Mouse (Mus musculus): Measurements from ENCODE around the gene Hoxa11. TPM values are rescaled to one million over a fixed set of nuclear protein-coding genes. Genes with fewer than 3 reads are reported as not detected.

The Hoxa11 gene
- polyA plus RNA-seq, 1 experiment from 2014 or later = 0.59 TPM

DNA sequence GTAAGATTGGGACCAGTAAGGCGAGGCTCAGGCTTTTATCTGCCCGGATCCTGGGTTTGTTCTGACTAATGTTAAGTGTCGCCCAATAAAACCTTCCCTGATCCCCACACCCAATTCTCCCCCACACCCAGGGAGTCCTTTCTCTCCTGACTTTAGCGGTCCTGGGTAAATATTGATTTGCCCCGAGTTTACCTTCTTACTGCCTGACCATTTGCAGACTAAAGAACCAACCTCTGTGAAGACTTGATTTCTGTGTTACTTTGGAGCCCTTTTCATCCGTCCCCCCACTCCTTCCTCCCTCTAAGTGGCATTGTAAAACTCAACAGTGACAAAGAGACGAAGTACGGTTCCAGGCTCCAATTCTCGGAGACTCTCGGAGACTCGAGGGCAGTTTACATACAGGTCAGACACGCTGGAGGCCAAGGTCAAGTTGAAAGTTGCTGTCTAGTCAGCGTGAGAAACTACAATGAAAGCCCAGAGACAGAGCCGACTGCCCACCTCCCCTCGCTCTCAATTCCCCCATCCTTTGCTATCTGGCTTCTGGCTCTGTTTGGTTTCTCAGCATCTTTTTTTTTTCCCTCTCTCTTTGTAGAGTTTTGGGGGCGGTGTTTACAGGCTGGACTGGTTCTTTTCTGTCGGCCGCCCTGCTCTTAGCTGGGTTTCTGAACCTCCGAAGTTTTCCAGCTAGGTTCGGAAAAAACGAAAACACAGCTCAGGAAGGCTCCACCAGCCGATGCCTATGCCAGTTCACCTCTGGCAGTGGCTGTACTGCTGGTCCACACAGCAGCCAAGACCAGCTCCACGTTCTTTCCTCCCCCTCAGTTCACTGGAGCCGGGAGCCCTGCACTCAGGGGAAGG lies 17.1 kb upstream of the Hoxa11 start:
- H3K4me1 ChIP-seq = peaks cover 12% of the 10 kb centered on the region
- no peak overlapping the region for H3K4me3 ChIP-seq (replicated peaks)
- H3K4me2 ChIP-seq = no peak overlapping the region
- WGBS = 2% methylated on average over 24 of the region's 24 CpGs
- no peaks in the 10 kb centered on the region for H3K36me3 ChIP-seq
- no peaks in the 10 kb centered on the region for H3K9me3 ChIP-seq
- peaks cover 88% of the 10 kb centered on the region for H3K27me3 ChIP-seq (replicated peaks)
- no peak overlapping the region for H3K27ac ChIP-seq
- no peak overlapping the region for H3K9ac ChIP-seq
- ATAC-seq (ENCODE audit: insufficient read depth, low FRiP score, low read depth) = no peak

DNA sequence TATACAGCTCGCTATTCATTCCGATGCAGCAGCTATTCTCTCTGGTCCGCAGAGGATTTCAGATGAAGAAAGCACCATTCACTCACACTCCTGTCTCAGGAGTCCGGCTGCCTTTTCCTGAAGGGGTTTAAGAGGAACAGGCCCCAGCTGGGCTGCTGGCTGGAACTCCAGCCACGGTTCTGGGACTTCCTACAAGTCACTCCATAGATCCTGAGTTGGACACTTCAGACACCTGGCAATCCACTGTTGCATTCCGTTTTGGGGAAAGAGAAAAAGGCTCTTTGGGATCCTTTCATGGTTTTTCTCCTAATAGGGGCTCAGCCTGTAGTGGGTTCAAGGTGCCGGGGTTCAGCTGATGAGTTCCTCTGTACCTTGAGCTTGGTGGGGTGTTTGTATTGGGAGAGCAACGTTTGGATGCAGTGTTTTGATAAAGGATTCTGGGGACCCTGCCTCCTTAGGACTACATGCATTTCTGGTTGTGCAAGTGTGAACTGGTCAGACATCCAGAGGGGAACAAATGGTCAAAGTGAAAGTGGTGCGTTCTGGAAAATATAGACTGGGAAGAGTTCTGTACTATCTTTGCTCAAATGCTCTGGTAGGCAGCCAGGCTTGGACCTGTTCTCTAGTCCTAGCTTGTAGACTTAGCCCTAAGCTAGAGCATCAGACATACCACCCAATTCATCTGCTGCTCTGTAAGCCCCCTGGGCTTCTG lies 16.3 kb upstream of the Hoxa11 start:
- Histone ChIP-seq H3K27me3 (replicated peaks) (peaks cover 86% of the 10 kb centered on the region), H3K27ac (no peak overlapping the region), H3K9ac (no peak overlapping the region), H3K4me1 (peaks cover 12% of the 10 kb centered on the region), H3K4me3 (replicated peaks) (no peak overlapping the region), H3K36me3 (no peaks in the 10 kb centered on the region), H3K9me3 (no peaks in the 10 kb centered on the region), H3K4me2 (no peak overlapping the region)
- ATAC-seq (ENCODE audit: insufficient read depth, low FRiP score, low read depth) = no peak
- WGBS = 3% methylated on average over 9 of the region's 9 CpGs

DNA sequence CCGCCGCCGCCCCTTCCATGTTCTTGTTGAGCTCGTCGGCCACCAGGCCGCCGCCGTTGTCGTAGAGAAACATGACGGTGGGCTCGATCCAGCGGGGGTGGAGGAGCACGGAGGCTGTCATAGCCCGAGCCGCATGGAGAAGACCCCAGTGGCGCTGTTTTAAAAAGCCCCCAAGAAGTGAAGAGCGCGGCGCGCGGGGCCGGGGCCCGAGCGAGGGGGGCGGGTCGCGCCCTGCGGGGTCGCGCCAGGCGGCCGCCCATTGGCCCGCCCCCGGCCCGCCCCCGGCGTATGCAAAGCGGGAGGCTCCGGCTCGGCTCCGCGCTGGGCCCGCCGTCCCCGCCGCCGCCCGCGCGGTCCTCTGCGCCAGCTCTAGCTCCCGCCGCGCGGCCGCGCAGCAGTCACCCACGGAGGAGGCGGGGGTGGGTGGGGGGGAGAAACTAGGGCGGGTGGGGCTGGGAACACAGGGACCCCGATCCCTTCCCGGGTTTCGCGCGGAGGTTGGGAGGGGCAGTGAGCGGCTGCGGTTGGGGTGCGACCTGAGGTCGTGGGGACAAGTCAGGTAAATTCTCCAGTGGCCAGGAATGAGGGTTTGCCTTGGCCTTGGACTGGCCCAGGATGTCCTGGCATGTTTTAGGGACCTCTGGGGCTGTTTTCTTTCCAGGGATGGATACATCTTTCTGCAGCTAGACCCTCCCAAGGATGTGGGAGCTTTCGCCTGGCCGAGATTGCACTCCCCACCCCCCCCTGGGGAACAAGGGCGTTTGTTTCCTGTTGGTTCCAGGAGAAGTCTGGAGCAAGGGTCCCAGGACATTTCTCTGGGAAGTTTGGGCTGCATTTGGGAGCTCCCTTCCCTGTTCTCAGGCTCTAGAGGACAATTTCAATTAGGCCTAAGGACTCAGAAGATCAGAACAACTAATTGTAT lies 15.3 kb upstream of the Hoxa11 start, which contains the start of gene Hoxa13:
Gene Hoxa13 (minus strand): TSS at position 227 of the 922 bp plus-strand sequence.
- Histone ChIP-seq H3K27ac (no peak within 1 kb of the TSS), H3K9ac (no peak within 1 kb of the TSS), H3K36me3 (no peaks in the 10 kb centered on the region), H3K9me3 (no peaks in the 10 kb centered on the region), H3K4me1 (peaks cover 12% of the 10 kb centered on the region), H3K4me2 (peak within 1 kb of the TSS; percentile 74), H3K4me3 (replicated peaks) (peak within 1 kb of the TSS; percentile 40), H3K27me3 (replicated peaks) (peaks cover 84% of the 10 kb centered on the region)
- WGBS = under 1% methylated on average over 36 of the region's 72 CpGs
- ATAC-seq (ENCODE audit: insufficient read depth, low FRiP score, low read depth) = 0 out of 2 replicates have a peak, but pooled peaks have one; percentile 58

DNA sequence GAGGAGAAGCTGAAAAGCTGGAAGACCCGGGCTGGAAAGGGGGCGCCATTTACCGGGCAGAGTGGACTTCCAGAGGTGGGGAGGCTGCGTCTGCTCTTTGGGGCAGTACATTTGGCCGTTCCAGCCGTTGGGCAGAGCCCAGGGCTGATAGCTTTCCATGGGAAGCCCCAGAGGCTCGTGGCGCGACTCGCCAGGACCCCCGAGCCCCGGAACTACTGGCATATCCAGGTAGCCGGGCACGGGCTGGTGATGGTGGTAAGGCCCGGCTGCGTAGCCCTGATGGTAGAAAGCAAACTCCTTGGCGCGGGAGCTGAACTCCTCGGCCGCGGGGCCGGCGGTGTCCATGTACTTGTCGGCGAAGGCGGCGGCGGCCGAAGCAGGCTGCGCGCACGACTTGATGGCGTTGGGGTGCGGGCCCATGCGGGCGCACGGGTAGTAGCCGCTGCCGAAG lies 14.2 kb upstream of the Hoxa11 start:
- Histone ChIP-seq H3K9me3 (no peaks in the 10 kb centered on the region), H3K36me3 (no peaks in the 10 kb centered on the region), H3K4me3 (replicated peaks) (peak overlapping the region; percentile 40), H3K27me3 (replicated peaks) (peaks cover 81% of the 10 kb centered on the region), H3K4me2 (peak overlapping the region; percentile 74), H3K27ac (no peak overlapping the region), H3K9ac (no peak overlapping the region), H3K4me1 (peaks cover 12% of the 10 kb centered on the region)
- 1% methylated on average over 39 of the region's 39 CpGs for WGBS
- no peak for ATAC-seq (ENCODE audit: insufficient read depth, low FRiP score, low read depth)

DNA sequence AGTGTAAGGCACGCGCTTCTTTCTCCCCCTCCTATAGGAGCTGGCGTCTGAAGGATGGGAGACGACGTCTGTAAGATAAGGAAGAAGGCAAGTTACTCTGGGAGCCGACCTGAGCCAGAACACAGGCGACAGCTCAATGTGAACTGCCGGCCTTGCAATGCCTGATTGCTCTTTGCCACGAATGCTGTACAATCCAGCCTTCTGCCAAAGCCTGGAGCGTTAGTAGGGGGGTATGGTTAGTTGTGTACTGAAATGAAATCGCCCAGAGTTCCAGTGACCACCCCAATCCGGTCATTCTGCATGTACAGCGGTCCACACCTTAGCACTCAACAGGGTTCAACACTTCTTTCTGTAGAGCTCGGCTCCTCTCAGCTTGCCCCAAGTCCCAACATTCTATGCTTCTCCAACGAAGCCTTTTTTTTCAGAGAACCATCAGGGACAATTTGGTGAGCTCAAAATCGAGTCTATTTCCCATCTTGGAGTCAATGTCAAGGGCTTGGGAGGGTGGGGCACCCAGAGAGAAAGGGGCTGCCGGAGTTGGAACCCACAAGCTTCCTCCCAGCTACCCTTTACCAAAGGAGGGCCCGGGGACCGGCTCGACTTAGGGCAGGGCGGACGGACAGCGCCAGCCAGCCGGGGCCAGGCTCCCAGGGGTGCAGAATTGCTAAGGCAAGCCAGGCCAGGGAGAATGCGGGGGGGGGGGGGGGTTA lies 13.6 kb upstream of the Hoxa11 start:
- H3K4me2 ChIP-seq = no peak overlapping the region

DNA sequence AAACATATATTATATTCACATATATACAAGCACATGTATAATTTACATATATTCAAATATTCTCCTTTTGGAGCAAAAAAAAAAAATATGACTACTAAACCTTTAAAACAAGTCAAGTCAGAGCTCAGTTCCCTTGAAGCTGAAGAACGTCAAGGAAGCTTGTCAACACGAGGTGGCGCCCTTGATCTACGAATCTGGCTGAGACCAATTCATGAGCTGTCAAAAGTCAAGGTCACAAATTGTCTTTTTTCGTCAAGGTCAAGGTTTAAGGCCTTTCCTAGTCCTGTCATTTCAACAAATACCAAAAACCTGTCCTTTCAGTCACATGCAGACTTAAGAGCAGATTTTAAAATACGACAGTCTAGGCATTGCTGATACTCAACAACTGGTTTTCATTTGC lies 11.3 kb upstream of the Hoxa11 start:
- 0% methylated on average over 6 of the region's 6 CpGs for WGBS
- peaks cover 17% of the 10 kb centered on the region for H3K4me1 ChIP-seq
- H3K4me2 ChIP-seq = no peak overlapping the region
- no peaks in the 10 kb centered on the region for H3K9me3 ChIP-seq
- H3K36me3 ChIP-seq = no peaks in the 10 kb centered on the region
- no peak overlapping the region for H3K27ac ChIP-seq
- H3K9ac ChIP-seq = no peak overlapping the region
- no peak for ATAC-seq (ENCODE audit: insufficient read depth, low FRiP score, low read depth)
- peaks cover 78% of the 10 kb centered on the region for H3K27me3 ChIP-seq (replicated peaks)
- no peak overlapping the region for H3K4me3 ChIP-seq (replicated peaks)

More for the DNA sequence above, 13.6 kb upstream of the Hoxa11 start:
- peaks cover 78% of the 10 kb centered on the region for H3K27me3 ChIP-seq (replicated peaks)
- H3K9me3 ChIP-seq = no peaks in the 10 kb centered on the region
- WGBS = under 1% methylated on average over 24 of the region's 25 CpGs
- no peak overlapping the region for H3K4me3 ChIP-seq (replicated peaks)
- no peak overlapping the region for H3K27ac ChIP-seq
- no peaks in the 10 kb centered on the region for H3K36me3 ChIP-seq
- H3K4me1 ChIP-seq = peaks cover 12% of the 10 kb centered on the region
- no peak overlapping the region for H3K9ac ChIP-seq
- no peak for ATAC-seq (ENCODE audit: insufficient read depth, low FRiP score, low read depth)

DNA sequence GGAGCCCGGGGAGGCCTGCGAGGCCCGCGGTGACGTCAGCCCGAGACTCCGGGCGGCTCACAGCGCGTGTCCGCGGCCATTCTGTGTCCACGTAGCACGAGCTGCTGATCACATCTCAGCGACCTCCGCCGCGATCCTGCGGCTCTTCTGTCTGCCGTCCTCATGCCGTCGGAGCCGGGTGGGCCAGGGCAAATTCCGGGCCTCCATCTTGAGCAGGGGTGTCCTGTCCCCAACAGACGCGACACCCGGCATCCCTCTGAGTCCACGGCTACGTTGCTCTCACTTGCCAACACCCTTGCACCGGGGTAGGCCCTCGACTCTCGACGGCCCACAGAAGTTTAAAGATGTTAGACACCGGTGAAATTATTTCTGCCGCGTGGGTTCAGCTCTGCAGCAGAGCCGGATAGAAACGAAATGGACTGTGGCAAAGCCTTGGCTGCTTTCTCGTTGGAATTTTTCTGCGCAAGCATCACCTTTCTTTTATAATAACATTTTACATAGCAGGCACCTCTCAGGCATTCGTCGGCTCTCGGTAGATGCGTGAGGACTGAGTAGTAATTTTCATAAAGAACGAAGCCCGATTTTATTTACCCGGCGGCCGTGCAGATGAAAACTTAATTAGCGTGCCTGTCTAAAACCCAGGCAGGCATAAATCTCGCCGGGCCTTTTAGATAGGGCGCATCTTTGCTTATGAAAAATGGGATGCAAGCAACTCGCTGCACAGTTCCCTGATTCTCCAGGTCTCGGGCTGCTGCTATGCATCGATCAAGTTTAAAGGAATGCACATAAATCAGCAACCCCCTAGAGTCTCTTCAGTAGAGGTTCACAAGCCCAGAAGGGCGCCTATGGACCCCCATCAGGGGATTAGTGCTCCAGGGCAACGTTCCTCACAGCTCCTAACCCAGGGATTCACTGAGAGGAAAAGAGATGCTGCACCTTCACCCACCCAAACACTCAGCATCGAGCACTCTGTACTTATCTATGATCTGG lies 8.2 kb upstream of the Hoxa11 start:
- no peak overlapping the region for H3K27ac ChIP-seq
- H3K9ac ChIP-seq = no peak overlapping the region
- H3K4me3 ChIP-seq (replicated peaks) = no peak overlapping the region
- no peak for ATAC-seq (ENCODE audit: insufficient read depth, low FRiP score, low read depth)
- H3K4me1 ChIP-seq = peaks cover 4% of the 10 kb centered on the region; the same call in 1 of the 2 replicates
- no peaks in the 10 kb centered on the region for H3K36me3 ChIP-seq
- H3K9me3 ChIP-seq = no peaks in the 10 kb centered on the region
- 1% methylated on average over 59 of the region's 59 CpGs for WGBS
- H3K4me2 ChIP-seq = peak overlapping the region; percentile 11; the same call in 1 of the 2 replicates
- peaks cover 82% of the 10 kb centered on the region for H3K27me3 ChIP-seq (replicated peaks)

DNA sequence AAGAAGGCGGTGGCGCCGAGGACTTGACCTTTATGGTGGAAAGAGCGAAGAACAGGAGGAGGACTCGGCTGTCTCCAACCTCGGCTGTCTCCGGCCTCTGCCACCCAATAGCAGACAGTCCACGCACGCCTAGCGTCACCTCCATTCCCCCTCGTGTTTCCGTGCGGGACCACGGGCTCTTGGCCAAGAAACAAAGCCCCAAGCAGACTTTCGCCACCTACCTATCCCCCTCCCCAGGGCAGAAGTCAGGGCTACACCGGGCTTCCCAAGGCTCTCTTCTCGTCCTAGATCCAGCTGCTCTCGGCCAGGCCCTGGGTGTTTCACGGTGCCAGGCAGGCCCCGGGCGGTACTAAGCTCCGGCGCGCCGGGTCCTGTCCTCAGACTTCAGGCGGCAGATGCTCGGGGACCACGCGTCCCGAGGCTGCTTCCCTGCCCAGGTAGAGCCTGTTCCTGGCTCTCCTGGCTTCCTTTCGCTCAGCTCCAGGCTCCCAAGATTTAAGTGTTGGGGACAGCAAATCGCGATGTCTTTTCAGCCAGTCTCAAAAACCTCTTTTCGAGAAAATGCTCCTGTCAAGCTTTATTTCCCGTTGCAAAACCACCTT lies 7.3 kb upstream of the Hoxa11 start:
- Histone ChIP-seq H3K4me3 (replicated peaks) (no peak overlapping the region), H3K27ac (no peak overlapping the region), H3K4me1 (peaks cover 4% of the 10 kb centered on the region; the same call in 1 of the 2 replicates), H3K9ac (no peak overlapping the region), H3K4me2 (no peak overlapping the region), H3K27me3 (replicated peaks) (peaks cover 82% of the 10 kb centered on the region), H3K36me3 (no peaks in the 10 kb centered on the region), H3K9me3 (no peaks in the 10 kb centered on the region)
- ATAC-seq (ENCODE audit: insufficient read depth, low FRiP score, low read depth) = no peak
- WGBS = 1% methylated on average over 35 of the region's 35 CpGs

DNA sequence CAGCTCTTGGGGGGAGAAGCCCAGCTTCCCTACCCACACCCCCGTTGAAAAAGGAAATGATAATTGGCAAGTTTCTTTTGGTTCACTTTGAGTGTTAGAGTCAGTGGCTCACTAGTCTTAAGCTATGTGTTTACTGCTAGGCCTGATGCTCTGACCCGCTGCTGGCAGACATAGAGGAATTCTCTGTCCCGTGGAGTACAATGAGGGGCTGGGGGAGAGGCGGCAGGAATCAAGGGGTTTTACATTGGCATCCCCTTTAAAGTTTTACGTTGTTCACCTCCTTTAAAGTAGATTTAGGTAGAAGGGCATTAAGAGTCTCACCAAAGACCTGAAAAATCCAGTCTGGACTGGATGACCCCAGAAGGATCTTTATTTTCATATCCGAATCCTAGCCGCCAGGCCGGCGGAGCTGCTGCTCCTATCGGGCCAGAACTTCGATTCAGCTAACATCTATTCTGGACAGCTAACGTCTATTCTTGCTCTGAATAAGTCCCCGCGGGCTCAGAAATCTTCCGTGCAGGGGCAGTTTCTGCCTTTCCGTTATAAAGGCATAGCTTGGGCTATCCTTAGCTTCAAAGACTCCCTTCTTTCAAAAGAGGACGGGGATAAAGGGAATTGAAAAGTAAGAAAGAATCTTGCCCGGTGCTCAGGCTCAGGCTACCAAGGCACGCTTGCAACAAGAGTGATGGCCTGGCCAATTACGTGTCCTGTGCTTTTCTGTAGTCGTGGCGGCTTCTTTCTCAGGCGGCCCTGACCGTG lies 6.6 kb upstream of the Hoxa11 start:
- WGBS = 5% methylated on average over 24 of the region's 24 CpGs
- H3K4me2 ChIP-seq = no peak overlapping the region

More for the DNA sequence above, 6.6 kb upstream of the Hoxa11 start:
- Histone ChIP-seq H3K27ac (no peak overlapping the region), H3K4me3 (replicated peaks) (no peak overlapping the region), H3K9ac (no peak overlapping the region), H3K4me1 (peaks cover 4% of the 10 kb centered on the region; the same call in 1 of the 2 replicates), H3K9me3 (no peaks in the 10 kb centered on the region), H3K36me3 (no peaks in the 10 kb centered on the region), H3K27me3 (replicated peaks) (peaks cover 86% of the 10 kb centered on the region)
- no peak for ATAC-seq (ENCODE audit: insufficient read depth, low FRiP score, low read depth)

All from stomach, embryonic 15.5 days (tissue).